Mouse (Mus musculus) heart, adult 11 months (tissue): ENCODE results near the gene Phf21a.

ENCODE experiments used
- DNase-seq: peaks from one replicate; pipeline ENCODE4 v3.0.0; 2022

The Phf21a gene

GRCm38 (mm10) chr2:92312542-92312941, 219.6 kb downstream of the Phf21a start:
- DNase-seq = peak; percentile 45

GRCm38 (mm10) chr2:92314031-92314430, 221.1 kb downstream of the Phf21a start:
- peak; percentile 59 for DNase-seq

GRCm38 (mm10) chr2:92316652-92317051, 223.7 kb downstream of the Phf21a start:
- peak; percentile 49 for DNase-seq

- DNase-seq = peak; percentile 46
These were observed 224.3 kb downstream of the Phf21a start for GRCm38 (mm10) chr2:92317228-92317627.

- no peak for DNase-seq
These were observed 229.8 kb downstream of the Phf21a start for GRCm38 (mm10) chr2:92322669-92323068.

GRCm38 (mm10) chr2:92325676-92326075, 232.8 kb downstream of the Phf21a start:
- DNase-seq = peak; percentile 77

GRCm38 (mm10) chr2:92326221-92326620, 233.3 kb downstream of the Phf21a start:
- peak; percentile 50 for DNase-seq

- peak; percentile 61 for DNase-seq
These were observed 234.7 kb downstream of the Phf21a start for GRCm38 (mm10) chr2:92327601-92328000.

GRCm38 (mm10) chr2:92328206-92328605, 235.3 kb downstream of the Phf21a start:
- DNase-seq = peak; percentile 83

GRCm38 (mm10) chr2:92330840-92331239, 237.9 kb downstream of the Phf21a start:
- peak; percentile 86 for DNase-seq

- peak; percentile 85 for DNase-seq
These were observed 238.5 kb downstream of the Phf21a start for GRCm38 (mm10) chr2:92331410-92331809.

GRCm38 (mm10) chr2:92331871-92332270, 239.0 kb downstream of the Phf21a start:
- DNase-seq = no peak

- DNase-seq = peak; percentile 63
These were observed 249.5 kb downstream of the Phf21a start for GRCm38 (mm10) chr2:92342418-92342817.

GRCm38 (mm10) chr2:92347191-92347590, 254.3 kb downstream of the Phf21a start:
- DNase-seq = peak; percentile 59

GRCm38 (mm10) chr2:92349589-92350425, 256.9 kb downstream of the Phf21a start:
- DNase-seq = peak; percentile 37

GRCm38 (mm10) chr2:92350686-92351085, 257.8 kb downstream of the Phf21a start:
- DNase-seq = no peak

- DNase-seq = peak; percentile 82
These were observed 260.5 kb downstream of the Phf21a start for GRCm38 (mm10) chr2:92353402-92353801.

GRCm38 (mm10) chr2:92354224-92354623, 261.3 kb downstream of the Phf21a start:
- peak; percentile 96 for DNase-seq

GRCm38 (mm10) chr2:92359301-92359700, 266.4 kb downstream of the Phf21a start:
- peak; percentile 91 for DNase-seq

GRCm38 (mm10) chr2:92360186-92360823, 267.4 kb downstream of the Phf21a start:
- peak; percentile 81 for DNase-seq

GRCm38 (mm10) chr2:92360893-92361292, 268.0 kb downstream of the Phf21a start:
- DNase-seq = peak; percentile 65

- DNase-seq = peak; percentile 86
These were observed 268.9 kb downstream of the Phf21a start for GRCm38 (mm10) chr2:92361795-92362194.

- DNase-seq = peak; percentile 83
These were observed 269.8 kb downstream of the Phf21a start for GRCm38 (mm10) chr2:92362571-92363228.

GRCm38 (mm10) chr2:92364086-92364485, 271.2 kb downstream of the Phf21a start:
- peak; percentile 87 for DNase-seq
